Mouse (Mus musculus): ENCODE results near the gene Gramd2. TPM values are rescaled to one million over a fixed set of nuclear protein-coding genes. Genes with fewer than 3 reads are reported as not detected.
A peak's percentile ranks its signal among the peaks of the same experiment; 100 is the strongest.

The Gramd2 gene
- polyA plus RNA-seq, 1 experiment from 2014 or later = 0.17 TPM

DNA sequence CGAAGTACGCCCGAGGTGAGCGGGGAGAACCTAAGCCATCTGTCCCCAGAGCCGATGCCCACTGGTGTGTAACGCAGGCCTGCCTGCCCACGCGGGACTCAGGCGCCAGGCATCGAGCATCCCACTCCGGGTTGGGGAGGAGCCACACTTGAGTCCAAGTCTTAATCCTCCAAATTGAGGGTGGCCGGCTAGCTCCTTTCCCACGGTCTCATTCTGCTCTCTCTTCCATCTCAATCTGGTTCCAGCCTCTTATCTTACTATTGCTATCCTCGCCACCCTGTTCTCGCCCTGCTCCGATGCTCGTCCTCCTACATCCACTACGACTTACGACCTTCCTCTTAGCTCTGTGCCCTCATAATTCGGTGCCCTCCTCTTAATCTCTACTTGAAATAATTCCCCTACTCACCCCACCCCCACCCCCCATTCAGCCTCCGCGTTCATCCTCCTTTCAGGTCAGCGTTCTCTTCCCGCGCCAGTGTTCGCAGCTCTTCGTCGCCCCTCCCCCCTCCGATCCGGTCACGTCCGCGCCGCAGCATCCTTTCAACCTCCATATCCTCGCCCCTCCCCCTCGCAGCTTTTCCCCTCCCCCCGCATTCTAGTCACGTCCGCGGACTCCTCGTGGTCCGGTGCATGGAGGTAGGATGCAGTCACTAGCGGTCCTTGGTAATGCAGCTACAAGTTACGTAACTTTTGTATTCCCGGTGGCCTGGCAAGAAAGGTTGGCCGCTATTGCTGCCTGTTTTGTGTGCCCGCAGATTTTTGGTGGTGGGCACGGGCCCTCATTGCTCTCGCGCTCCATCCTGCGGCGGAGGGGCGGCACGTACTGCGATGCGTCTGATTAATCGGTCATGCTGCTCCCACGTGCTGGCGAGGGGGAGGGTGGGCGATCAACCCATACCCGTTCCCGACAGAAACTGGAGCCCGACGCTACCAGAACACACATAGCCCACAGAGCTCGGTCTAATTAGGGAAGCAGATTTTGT is 23.0 kb upstream of the Gramd2 start:
- H3K9me3 ChIP-seq (ENCODE audit: control insufficient read depth, low read length) = no peaks in the 10 kb centered on the region
- peak overlapping the region; percentile 96 for H3K27ac ChIP-seq (ENCODE audit: low read depth, low read length)
- DNase-seq (ENCODE audit: low spot score) (peak; percentile 94), ATAC-seq (ENCODE audit: insufficient read depth, low FRiP score, low TSS enrichment) (peak; percentile 60)
- peak overlapping the region; percentile 92 for H3K4me2 ChIP-seq (ENCODE audit: low read depth)
- under 1% methylated on average over 64 of the region's 65 CpGs for WGBS
- peaks cover 31% of the 10 kb centered on the region for H3K4me1 ChIP-seq (ENCODE audit: control insufficient read depth, insufficient read depth, low read length)
- peak overlapping the region; percentile 94 for H3K4me3 ChIP-seq (ENCODE audit: low read depth, low read length)
- H3K9ac ChIP-seq (ENCODE audit: low read length) = peak overlapping the region; percentile 83
- H3K27me3 ChIP-seq (ENCODE audit: control insufficient read depth, insufficient read depth, low read length) = no peaks in the 10 kb centered on the region
- no peaks in the 10 kb centered on the region; the same call in 1 of the 2 replicates for H3K36me3 ChIP-seq (ENCODE audit: control insufficient read depth, insufficient read depth, low read length)

DNA sequence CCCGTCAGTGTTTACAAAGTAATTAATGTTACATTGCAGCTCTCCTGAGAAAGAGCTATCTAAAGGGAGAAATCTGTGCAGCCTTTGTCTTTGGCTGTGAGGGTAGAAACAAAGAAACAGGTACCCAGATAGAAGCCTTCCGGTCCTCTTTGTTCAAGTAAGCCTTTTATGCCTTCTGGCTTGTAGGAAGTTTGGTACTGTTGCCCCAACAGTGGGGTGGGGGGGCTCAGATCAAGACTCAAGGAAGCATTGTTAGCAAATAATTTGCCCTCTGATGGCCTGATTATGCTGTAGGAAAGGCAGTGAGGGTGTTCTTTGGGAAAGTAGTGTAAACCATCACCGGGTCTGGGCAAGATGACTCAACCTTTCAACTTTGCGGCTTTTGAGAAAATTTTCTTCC is 21.8 kb upstream of the Gramd2 start:
- H3K4me1 ChIP-seq (ENCODE audit: control insufficient read depth, insufficient read depth, low read length) = peaks cover 31% of the 10 kb centered on the region
- WGBS = 5% methylated on average over 4 of the region's 4 CpGs

DNA sequence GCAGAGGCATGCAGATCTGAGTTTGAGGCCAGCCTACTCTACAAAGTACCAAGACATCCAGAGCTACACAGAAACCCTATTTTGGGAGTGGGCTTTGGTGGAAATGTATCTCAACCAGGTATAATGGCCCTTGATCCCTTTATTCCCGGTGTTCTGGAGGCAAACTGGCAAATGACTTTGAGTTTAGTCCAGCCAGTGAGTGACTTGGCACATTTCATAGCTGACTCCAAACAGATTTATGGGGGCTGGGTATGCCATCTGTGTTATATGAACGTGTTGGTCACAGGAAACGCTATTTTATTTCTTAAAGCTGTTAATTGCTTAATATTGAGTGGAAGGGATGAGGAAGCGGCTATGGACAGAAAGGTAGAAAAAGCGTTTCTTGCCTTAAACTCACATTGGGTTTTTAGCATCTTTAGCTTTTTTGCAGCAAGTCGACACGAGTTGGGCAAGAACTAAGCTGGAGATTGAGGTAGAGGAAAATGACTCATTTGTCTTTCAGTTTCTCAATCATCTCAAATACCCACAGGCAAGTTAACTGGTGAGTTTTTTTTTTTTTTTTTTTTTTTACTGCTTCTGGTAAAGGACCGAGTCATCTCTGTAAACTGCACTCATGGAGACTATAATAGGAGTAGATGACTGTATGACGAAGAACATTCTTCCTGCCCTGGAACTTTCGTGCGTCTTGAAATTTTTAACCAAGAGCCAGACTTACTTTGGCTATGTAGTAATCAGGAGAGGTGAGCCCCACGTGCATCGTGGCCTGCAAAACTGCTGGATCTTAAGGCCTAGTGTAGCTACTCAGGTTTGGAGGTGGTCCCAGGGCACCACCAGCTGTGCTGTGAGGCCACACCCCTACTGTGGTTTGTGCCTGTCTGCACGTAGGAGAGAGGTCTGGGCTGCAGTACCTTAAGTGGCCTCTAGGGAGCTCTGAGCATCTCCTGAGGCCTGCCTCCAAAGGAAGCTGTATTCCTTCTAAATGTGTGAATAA is 20.6 kb upstream of the Gramd2 start:
- WGBS = 26% methylated on average over 14 of the region's 14 CpGs
- peak overlapping the region; percentile 18 for H3K9ac ChIP-seq (ENCODE audit: low read length)
- peak overlapping the region; percentile 94 for H3K4me3 ChIP-seq (ENCODE audit: low read depth, low read length)
- H3K36me3 ChIP-seq (ENCODE audit: control insufficient read depth, insufficient read depth, low read length) = peaks cover 4% of the 10 kb centered on the region
- H3K27me3 ChIP-seq (ENCODE audit: control insufficient read depth, insufficient read depth, low read length) = no peaks in the 10 kb centered on the region
- no peak overlapping the region; the same call in 1 of the 2 replicates for H3K27ac ChIP-seq (ENCODE audit: low read depth, low read length)
- peak; percentile 87 for DNase-seq (ENCODE audit: low spot score)
- H3K4me1 ChIP-seq (ENCODE audit: control insufficient read depth, insufficient read depth, low read length) = peaks cover 31% of the 10 kb centered on the region
- no peaks in the 10 kb centered on the region for H3K9me3 ChIP-seq (ENCODE audit: control insufficient read depth, low read length)
- peak overlapping the region; percentile 92 for H3K4me2 ChIP-seq (ENCODE audit: low read depth)
- no peak for ATAC-seq (ENCODE audit: insufficient read depth, low FRiP score, low TSS enrichment)

More for the DNA sequence above, 21.8 kb upstream of the Gramd2 start:
- DNase-seq (ENCODE audit: low spot score) (no peak), ATAC-seq (ENCODE audit: insufficient read depth, low FRiP score, low TSS enrichment) (no peak)
- Histone ChIP-seq H3K27me3 (ENCODE audit: control insufficient read depth, insufficient read depth, low read length) (no peaks in the 10 kb centered on the region), H3K9ac (ENCODE audit: low read length) (peak overlapping the region; percentile 83), H3K4me3 (ENCODE audit: low read depth, low read length) (peak overlapping the region; percentile 94), H3K4me2 (ENCODE audit: low read depth) (peak overlapping the region; percentile 92), H3K9me3 (ENCODE audit: control insufficient read depth, low read length) (no peaks in the 10 kb centered on the region), H3K27ac (ENCODE audit: low read depth, low read length) (peak overlapping the region; percentile 96; the same call in 1 of the 2 replicates), H3K36me3 (ENCODE audit: control insufficient read depth, insufficient read depth, low read length) (peaks cover under 1% of the 10 kb centered on the region)

DNA sequence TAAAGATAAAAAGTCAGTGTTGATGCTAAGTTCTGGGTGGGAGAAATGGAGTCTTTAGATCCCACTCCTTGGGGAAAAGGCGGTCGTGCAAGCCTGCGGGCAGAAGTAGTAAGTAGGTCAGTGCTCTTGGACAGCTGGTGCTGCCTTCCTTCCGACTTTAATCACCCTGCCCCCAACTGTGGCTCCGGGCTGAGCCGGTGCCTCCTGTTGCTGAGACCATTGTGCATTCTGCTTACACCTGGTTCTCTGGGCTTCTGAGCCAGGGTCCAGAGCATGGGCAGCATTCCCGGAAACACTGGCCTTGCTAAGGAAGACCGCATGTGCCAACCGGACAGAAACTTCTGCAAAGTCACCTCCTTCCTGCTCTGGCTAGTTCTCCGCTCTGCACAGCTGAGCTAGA is 19.5 kb upstream of the Gramd2 start:
- DNase-seq (ENCODE audit: low spot score) = no peak
- no peak overlapping the region for H3K4me3 ChIP-seq (ENCODE audit: low read depth, low read length)
- H3K9me3 ChIP-seq (ENCODE audit: control insufficient read depth, low read length) = no peaks in the 10 kb centered on the region
- WGBS = 60% methylated on average over 10 of the region's 10 CpGs
- peaks cover 31% of the 10 kb centered on the region for H3K4me1 ChIP-seq (ENCODE audit: control insufficient read depth, insufficient read depth, low read length)
- peak overlapping the region; percentile 23 for H3K4me2 ChIP-seq (ENCODE audit: low read depth)
- H3K9ac ChIP-seq (ENCODE audit: low read length) = no peak overlapping the region
- H3K36me3 ChIP-seq (ENCODE audit: control insufficient read depth, insufficient read depth, low read length) = peaks cover 11% of the 10 kb centered on the region
- H3K27ac ChIP-seq (ENCODE audit: low read depth, low read length) = no peak overlapping the region; the same call in 1 of the 2 replicates
- no peak for ATAC-seq (ENCODE audit: insufficient read depth, low FRiP score, low TSS enrichment)
- H3K27me3 ChIP-seq (ENCODE audit: control insufficient read depth, insufficient read depth, low read length) = no peaks in the 10 kb centered on the region

DNA sequence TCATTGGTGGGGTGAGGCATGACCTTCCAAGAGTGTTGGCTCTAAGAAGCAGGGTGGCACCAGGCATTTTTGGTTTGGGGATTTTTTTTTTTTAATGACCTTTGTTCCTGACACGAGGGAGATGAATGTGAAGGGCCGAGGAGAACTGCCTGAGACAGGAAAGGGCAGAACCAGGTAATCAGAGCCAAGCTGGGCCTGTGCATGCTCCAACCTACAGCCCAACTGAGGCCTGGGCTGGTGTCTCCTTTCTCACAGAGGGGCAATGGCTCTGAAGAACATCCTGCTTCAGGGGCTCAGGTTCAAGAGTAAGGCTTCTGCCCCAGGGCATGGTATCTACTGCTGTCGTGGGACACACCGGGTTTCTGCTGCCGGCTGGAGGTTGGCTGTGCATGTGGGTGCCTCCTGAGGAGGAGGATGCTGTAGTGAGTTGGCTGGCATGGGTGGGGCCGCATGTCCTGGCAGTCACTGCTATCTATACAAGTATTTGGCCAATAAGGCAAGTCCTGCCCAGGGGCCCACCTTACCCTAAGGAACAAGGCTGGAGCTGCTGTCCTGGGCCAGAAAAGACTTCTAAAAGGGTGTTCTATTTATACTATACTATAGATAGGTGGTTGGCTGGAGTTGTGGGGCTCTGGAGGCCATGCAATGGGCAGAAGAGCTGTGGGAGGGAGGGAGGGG is 18.5 kb upstream of the Gramd2 start:
- 74% methylated on average over 6 of the region's 6 CpGs for WGBS
- ATAC-seq (ENCODE audit: insufficient read depth, low FRiP score, low TSS enrichment) = no peak
- H3K36me3 ChIP-seq (ENCODE audit: control insufficient read depth, insufficient read depth, low read length) = peaks cover 16% of the 10 kb centered on the region

DNA sequence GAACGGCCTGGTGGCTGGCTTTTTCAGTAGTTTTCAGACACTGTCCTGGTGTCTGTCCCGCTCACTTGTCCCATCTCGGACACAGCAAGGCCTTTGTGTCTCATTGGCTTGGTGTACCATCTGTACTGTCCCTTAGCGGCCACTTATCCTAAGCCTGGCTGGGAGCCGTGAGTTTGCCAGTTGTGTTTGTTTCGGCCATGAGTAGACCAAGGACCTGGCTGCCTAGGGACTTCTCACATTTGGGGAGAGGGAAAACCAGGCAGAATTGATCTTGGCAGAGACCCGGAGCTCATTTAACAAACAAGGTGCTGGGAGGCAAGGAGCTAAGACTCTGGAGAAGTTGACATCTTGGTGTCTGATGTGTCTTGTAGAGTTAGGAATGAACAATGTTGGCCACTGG is 16.7 kb upstream of the Gramd2 start:
- Histone ChIP-seq H3K27me3 (ENCODE audit: control insufficient read depth, insufficient read depth, low read length) (no peaks in the 10 kb centered on the region), H3K4me2 (ENCODE audit: low read depth) (no peak overlapping the region), H3K4me3 (ENCODE audit: low read depth, low read length) (no peak overlapping the region), H3K27ac (ENCODE audit: low read depth, low read length) (no peak overlapping the region), H3K9me3 (ENCODE audit: control insufficient read depth, low read length) (no peaks in the 10 kb centered on the region), H3K36me3 (ENCODE audit: control insufficient read depth, insufficient read depth, low read length) (peaks cover 31% of the 10 kb centered on the region), H3K9ac (ENCODE audit: low read length) (no peak overlapping the region), H3K4me1 (ENCODE audit: control insufficient read depth, insufficient read depth, low read length) (peaks cover 31% of the 10 kb centered on the region)
- 82% methylated on average over 7 of the region's 7 CpGs for WGBS
- ATAC-seq (ENCODE audit: insufficient read depth, low FRiP score, low TSS enrichment) (no peak), DNase-seq (ENCODE audit: low spot score) (no peak)

More for the DNA sequence above, 18.5 kb upstream of the Gramd2 start:
- Histone ChIP-seq H3K27ac (ENCODE audit: low read depth, low read length) (no peak overlapping the region), H3K27me3 (ENCODE audit: control insufficient read depth, insufficient read depth, low read length) (no peaks in the 10 kb centered on the region), H3K4me2 (ENCODE audit: low read depth) (no peak overlapping the region), H3K4me3 (ENCODE audit: low read depth, low read length) (no peak overlapping the region), H3K9ac (ENCODE audit: low read length) (no peak overlapping the region), H3K9me3 (ENCODE audit: control insufficient read depth, low read length) (no peaks in the 10 kb centered on the region), H3K4me1 (ENCODE audit: control insufficient read depth, insufficient read depth, low read length) (peaks cover 31% of the 10 kb centered on the region)
- DNase-seq (ENCODE audit: low spot score) = no peak

DNA sequence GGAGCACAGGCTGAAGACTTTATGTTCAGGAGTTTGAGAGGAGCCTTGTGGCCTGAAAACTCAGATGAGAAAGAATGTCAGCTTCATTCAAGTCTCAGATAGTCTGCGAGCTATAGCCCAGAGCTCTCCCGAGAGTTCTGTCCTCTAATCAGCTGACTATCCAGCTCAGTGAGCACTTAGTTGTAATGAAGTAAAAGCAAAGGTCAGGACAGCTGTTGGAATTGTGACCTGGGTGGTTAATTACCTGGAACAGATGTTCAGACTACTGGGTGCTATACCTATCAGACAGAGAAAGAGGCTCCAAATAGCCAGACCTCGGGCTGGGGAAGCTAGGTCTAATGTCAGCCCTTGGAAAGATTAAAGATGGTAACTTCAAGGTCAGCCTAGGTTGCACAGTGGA is 16.0 kb upstream of the Gramd2 start:
- ATAC-seq (ENCODE audit: insufficient read depth, low FRiP score, low TSS enrichment) (no peak), DNase-seq (ENCODE audit: low spot score) (no peak)
- Histone ChIP-seq H3K36me3 (ENCODE audit: control insufficient read depth, insufficient read depth, low read length) (peaks cover 35% of the 10 kb centered on the region), H3K4me3 (ENCODE audit: low read depth, low read length) (no peak overlapping the region), H3K4me1 (ENCODE audit: control insufficient read depth, insufficient read depth, low read length) (peaks cover 25% of the 10 kb centered on the region), H3K9ac (ENCODE audit: low read length) (no peak overlapping the region), H3K9me3 (ENCODE audit: control insufficient read depth, low read length) (no peaks in the 10 kb centered on the region), H3K4me2 (ENCODE audit: low read depth) (no peak overlapping the region), H3K27ac (ENCODE audit: low read depth, low read length) (no peak overlapping the region), H3K27me3 (ENCODE audit: control insufficient read depth, insufficient read depth, low read length) (no peaks in the 10 kb centered on the region)
- 71% methylated on average over 3 of the region's 3 CpGs for WGBS

DNA sequence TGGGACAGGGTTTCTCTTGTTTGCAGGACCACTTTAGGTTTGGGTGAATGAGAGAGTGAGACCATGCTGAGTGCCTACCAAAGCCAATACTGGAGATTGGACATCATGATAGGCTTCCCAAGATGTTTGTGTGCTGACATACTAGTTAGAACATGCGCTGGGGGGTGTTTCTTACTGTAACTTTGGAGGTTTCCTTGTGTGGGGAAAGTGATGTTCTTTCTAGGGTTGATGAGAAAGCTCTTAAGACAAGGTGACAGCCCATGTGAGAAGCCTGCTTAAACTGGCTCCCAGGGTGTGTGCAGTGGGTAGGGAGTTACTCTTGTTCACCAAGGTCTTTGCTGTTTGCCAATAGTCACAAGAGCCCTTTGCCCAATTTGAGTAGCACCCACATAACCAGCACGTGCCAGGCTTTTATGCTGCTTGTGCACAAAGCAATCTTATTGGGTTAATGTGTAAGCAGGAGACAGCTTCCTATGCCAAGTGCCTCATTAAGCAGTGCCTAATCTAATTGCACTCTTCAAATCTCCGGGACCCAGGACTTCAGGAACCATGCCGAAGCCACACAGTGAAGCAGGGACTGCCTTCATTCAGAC is 15.2 kb upstream of the Gramd2 start:
- no peaks in the 10 kb centered on the region for H3K9me3 ChIP-seq (ENCODE audit: control insufficient read depth, low read length)
- H3K4me2 ChIP-seq (ENCODE audit: low read depth) = no peak overlapping the region
- no peak overlapping the region for H3K4me3 ChIP-seq (ENCODE audit: low read depth, low read length)
- peaks cover 19% of the 10 kb centered on the region for H3K4me1 ChIP-seq (ENCODE audit: control insufficient read depth, insufficient read depth, low read length)
- H3K27ac ChIP-seq (ENCODE audit: low read depth, low read length) = no peak overlapping the region
- H3K9ac ChIP-seq (ENCODE audit: low read length) = no peak overlapping the region
- DNase-seq (ENCODE audit: low spot score) = no peak
- no peaks in the 10 kb centered on the region for H3K27me3 ChIP-seq (ENCODE audit: control insufficient read depth, insufficient read depth, low read length)
- 86% methylated on average over 4 of the region's 4 CpGs for WGBS
- no peak for ATAC-seq (ENCODE audit: insufficient read depth, low FRiP score, low TSS enrichment)
- H3K36me3 ChIP-seq (ENCODE audit: control insufficient read depth, insufficient read depth, low read length) = peaks cover 37% of the 10 kb centered on the region

All from neural tube, embryonic 11.5 days (tissue).